Mouse (Mus musculus) large intestine, adult 2 months (tissue): ENCODE data around the gene Ociad2. TPM values are rescaled to one million over a fixed set of nuclear protein-coding genes. Genes with fewer than 3 reads are reported as not detected.

Experiments used
- DNase-seq: peaks from one replicate; pipeline ENCODE4 v3.0.0-alpha.2; 2012; ENCODE audit warnings: low read depth, low spot score
- WGBS: fragments of 180-500 bp; shearing (Covaris S2); methylation state at CpG from one replicate; pipeline ENCODE4 v1.1.7; 2018; 5-methylcytosine and 5-hydroxymethylcytosine counted together
- polyA plus RNA-seq: library from polyadenylated mRNA; depleted of rRNA; stranded (reverse); fragments of >200 nt; gene quantifications from 2 replicates; pipeline ENCODE4 v1.2.3, GENCODE M21; 2012

Ociad2 gene
- polyA plus RNA-seq, 1 experiment: 19.2 TPM

- 87% methylated on average over 10 of the region's 10 CpGs for WGBS
- DNase-seq: no peak
Measured at GRCm38 (mm10) chr5:73313591-73313990, 27.2 kb downstream of the Ociad2 start.

GRCm38 (mm10) chr5:73311458-73311857 lies 29.4 kb downstream of the Ociad2 start:
- no peak for DNase-seq
- WGBS: 84% methylated on average over 5 of the region's 5 CpGs

GRCm38 (mm10) chr5:73310401-73310800 lies 30.4 kb downstream of the Ociad2 start:
- no peak for DNase-seq
- WGBS: 84% methylated on average over 1 of the region's 1 CpGs

GRCm38 (mm10) chr5:73309496-73309895 lies 31.3 kb downstream of the Ociad2 start:
- no peak for DNase-seq
- WGBS: 82% methylated on average over 4 of the region's 4 CpGs

DNA sequence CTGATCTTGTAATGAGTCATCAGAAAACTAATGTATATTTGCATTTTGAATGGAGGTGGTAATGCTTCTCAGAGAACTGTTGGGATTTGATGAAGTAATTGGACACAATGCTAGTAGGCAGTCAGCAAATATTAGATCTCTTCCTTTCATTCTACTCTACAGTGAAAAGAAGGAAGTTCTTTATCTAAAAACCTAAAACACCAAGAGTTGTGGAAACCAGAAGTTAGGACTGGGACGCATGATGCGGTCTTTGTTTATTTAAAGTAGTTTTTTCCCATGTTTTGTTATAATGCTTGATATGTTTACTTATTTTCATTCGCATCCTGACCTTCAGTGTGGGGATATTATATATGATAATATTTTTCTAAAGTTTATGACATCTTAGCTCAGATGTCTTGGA lies 33.5 kb downstream of the Ociad2 start:
- 86% methylated on average over 3 of the region's 3 CpGs for WGBS
- no peak for DNase-seq

DNA sequence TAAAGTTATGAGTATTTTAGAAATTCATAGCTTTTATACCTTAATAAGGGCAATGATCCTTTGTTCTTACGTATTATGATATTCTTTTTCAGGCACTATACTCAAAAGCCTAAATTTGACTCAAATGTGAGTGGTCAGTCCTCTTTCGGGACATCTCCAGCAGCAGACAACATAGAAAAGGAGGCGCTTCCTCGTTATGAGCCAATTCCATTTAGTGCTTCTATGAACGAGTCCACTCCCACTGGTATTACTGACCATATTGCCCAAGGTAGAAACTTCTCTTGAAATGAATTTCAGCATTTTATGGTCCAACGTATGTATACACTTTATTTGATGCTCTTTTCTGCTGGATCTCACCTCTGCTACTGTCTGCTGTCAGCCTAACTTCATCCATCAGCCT lies 34.3 kb downstream of the Ociad2 start:
- WGBS: 91% methylated on average over 6 of the region's 6 CpGs
- no peak for DNase-seq

- WGBS: 79% methylated on average over 12 of the region's 12 CpGs
Measured at GRCm38 (mm10) chr5:73304507-73304906, 36.3 kb downstream of the Ociad2 start.

DNA sequence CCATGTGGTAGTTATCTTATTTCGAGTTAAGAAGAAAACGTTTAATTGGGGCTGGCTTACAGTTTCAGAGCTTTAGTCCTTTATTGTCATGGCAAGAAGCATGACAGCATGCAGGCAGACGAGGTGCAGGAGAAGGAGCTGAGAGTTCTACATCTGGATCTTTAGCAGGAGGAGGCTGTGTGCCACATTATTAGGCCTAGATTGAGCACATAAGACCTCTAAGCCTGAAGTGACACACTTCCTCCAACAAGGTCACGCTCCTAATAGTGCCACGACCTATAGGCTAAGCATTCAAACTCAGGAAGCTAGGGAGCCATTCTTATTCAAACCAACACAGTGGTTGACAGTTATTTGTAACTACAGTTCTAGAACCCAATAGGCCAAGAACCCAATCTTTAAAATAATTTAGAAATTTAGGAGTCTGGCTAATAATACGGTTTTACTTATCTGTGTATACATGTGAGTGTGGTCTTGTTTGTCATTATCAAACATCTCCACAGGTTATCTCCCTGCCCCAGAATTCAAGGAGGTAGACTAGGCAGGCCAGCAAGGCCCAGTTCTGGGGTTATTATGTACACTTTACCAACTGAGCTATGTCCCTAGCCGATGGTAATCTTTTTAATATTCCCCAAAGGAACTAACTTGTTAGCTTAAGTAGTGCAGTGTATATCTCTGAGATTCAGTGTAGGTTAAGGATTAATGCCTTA lies 39.1 kb downstream of the Ociad2 start:
- DNase-seq: no peak
- WGBS: 85% methylated on average over 7 of the region's 7 CpGs

More at GRCm38 (mm10) chr5:73304507-73304906, 36.3 kb downstream of the Ociad2 start:
- no peak for DNase-seq

DNA sequence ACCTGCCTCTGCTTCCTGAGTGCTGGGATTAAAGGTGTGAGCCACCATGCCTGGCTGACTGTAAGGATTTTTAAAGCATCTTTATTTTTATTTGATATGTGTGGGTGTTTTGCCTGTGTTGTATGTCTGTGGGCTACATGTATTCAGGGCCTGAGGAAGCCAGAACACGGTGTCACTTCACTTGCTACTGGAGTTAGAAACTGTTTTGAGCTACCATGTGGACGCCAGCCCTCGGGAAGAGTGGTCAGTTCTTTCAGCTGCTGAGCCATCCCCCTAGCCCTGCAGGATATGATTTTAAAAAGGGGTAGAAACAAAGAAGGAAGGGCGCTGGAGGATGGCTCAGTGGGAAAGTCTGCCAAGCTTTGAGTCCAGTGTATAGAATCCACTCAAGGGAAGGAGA lies 44.9 kb downstream of the Ociad2 start:
- 88% methylated on average over 4 of the region's 4 CpGs for WGBS
- DNase-seq: no peak

- DNase-seq: no peak
- 98% methylated on average over 7 of the region's 7 CpGs for WGBS
Measured at GRCm38 (mm10) chr5:73295016-73295415, 45.8 kb downstream of the Ociad2 start.

- no peak for DNase-seq
Measured at GRCm38 (mm10) chr5:73293458-73293827, 47.4 kb downstream of the Ociad2 start.

DNA sequence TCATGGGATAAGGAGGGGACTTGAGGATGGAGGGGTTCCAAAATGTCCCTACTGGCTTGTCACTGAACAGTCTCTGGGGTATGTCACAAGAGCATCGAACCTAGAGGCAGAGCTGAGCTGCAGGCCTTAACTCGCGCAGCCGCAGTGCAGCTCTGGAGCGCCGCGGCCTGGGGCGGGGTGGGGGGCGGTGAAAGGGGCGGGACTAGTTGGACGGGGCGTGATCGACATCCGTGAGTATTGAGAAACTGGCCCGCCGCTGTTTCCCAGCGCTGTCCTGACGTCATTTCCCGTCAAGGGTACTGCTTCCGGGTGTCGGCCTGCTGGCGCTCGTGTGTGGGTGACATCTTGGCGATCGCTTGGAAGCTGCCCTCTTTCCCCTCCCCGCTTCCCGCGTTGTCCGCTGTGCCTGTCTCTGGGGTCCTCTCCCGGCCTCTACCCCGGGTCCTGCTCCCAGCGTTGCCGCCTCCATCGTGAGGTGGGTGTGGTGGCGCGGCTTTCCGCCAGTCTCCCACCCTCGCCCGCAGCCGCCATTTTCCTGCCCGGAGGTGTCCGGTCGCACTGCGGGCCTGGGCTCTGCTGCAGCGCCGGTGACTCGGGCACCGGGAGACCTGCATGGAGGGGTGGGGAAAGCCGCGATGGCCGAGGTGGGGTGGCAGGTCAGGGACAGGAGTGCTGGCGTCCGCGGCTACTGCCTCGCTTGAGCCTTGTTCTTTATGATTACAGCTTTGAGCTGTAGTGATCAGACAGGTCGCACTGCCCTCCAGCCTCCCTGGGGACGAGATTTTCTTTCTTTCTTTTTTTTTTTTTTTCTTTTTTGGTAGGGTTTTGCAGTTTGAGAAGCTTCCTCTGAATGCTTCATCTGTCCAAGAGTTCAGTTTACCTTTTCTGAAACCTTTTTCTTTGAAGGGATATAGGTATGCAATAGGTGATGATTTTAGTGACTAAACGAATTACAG lies 48.0 kb downstream of the Ociad2 start, which contains the start of gene Ociad1:
TSS of gene Ociad1 (plus strand) at position 283 of the 956 bp plus-strand sequence.
- DNase-seq: peak; percentile 73
- under 1% methylated on average over 58 of the region's 58 CpGs for WGBS

More at GRCm38 (mm10) chr5:73293458-73293827, 47.4 kb downstream of the Ociad2 start:
- 5% methylated on average over 8 of the region's 8 CpGs for WGBS

DNA sequence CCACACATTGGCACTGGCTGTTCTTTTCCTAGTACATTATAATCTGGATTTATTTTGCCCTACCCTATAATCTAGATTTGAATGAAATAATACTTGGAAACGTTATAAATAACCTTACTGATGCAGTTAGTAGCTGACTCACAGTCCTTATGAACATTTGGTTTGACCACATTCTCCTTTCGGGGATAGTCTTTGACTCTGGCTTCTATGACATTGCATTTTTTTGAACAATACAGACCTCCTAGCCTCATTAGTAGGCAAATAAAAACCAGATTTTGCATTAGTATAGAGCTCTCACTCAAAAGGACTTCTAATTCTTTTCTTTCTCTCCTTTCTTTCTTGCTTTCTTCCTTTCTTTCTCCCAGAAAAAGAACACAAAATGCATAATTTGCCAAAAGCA lies 50.9 kb downstream of the Ociad2 start:
- 59% methylated on average over 2 of the region's 2 CpGs for WGBS
- DNase-seq: no peak

GRCm38 (mm10) chr5:73286603-73287002 lies 54.2 kb downstream of the Ociad2 start:
- DNase-seq: no peak
- WGBS: 67% methylated on average over 5 of the region's 5 CpGs

DNA sequence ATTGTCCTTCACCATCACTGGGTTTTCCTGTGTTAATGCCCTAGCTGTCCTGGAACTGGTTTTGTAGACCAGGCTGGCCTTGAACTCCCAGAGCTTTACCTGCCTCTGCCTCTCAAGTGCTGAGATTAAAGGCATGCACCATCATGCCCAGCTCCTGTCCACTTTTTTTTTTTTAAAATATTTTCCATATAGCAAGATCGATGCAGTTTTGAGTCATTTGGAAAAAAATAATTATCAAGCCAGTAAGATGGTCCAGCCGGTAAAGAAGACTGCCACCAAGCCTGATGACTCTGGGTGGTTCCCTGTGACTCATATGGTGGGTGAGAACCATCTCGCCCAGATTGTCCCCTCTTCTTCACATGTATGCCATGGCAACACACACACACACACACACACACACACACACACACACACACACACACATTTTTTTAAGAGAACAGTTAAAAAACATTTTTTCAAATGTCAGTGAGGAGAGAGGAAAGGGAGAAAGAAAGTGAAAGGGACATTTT lies 55.3 kb downstream of the Ociad2 start:
- whole genome bisulfite sequencing: 68% methylated on average over 3 of the region's 3 CpGs
- no peak for DNase-seq

DNA sequence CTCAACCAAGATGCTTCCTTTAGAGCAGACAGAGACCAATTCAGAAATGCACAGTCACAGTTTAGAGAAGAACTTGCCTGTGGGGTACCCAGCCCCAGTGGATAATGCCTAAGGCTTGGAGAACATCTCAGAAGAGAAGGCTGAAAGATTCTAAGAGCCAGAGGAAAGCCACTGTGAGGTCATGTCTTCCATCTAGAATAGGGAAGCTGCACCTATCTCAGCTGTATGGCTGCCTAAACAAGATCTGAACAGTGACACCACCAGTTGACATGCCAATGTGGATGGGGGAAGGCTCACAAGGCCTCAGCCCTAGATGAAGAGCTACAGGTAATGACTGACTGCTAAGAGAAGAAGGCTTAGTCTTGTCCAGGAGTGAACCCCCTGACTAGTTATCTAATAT lies 56.8 kb downstream of the Ociad2 start:
- no peak for DNase-seq

- no peak for DNase-seq
- WGBS: 19% methylated on average over 4 of the region's 4 CpGs
Measured at GRCm38 (mm10) chr5:73280567-73280850, 60.3 kb downstream of the Ociad2 start.

- WGBS: 18% methylated on average over 4 of the region's 4 CpGs
- no peak for DNase-seq
Measured at GRCm38 (mm10) chr5:73279732-73280566, 60.9 kb downstream of the Ociad2 start.

DNA sequence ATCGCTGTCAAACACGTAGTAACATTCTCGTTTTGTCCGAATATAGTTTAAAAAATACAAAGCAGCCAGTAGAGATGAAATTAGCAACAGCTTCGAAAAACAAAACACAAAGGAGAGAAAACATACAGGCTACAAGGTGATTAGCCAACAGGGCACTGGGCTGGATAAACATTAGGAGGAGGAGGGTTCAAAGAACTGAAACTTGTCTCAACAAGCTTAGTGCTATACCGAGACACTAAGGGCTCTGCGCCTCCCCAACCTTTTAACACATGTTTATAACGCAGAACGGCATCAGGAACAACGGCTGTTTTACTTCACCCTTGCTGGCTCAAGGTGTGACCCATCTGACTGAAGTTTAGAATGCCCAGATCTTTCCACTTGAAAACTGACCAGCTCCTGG lies 61.6 kb downstream of the Ociad2 start:
- no peak for DNase-seq
- 38% methylated on average over 10 of the region's 10 CpGs for WGBS

DNA sequence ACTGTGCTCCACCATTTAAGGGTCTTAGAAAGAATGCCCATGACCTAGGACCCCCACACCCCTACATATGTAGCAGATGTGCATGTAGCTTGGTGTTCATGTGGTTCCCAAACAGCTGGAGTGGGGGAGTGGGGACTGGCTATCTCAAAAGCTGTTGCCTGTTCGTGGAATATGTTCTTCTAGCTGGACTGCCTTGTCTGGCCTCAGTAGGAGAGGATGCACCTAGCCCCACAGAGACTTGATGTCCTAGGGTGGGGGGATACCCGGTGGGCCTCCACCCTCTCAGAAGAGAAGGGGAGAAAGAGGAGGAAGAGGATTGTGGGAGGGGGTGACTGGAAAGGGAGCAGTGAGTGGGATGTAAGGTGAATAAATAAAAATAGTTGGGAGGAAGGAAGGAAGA lies 65.9 kb downstream of the Ociad2 start:
- 81% methylated on average over 2 of the region's 2 CpGs for WGBS
- no peak for DNase-seq
